Mouse (Mus musculus): ENCODE data around the gene Ms4a6d. TPM values are rescaled to one million over a fixed set of nuclear protein-coding genes. Genes with fewer than 3 reads are reported as not detected.
A peak's percentile ranks its signal among the peaks of the same experiment; 100 is the strongest.
"Not testable (repeated sequence)": the region's sequence is repeated elsewhere in the genome, so short reads cannot be mapped to it uniquely, and the experiment has no call there.

Ms4a6d gene
- total and polyA plus RNA-seq, 2 experiments = 0.82 to 4.5 TPM

- WGBS = 23% methylated on average over 5 of the region's 5 CpGs
- no peak overlapping the region for H3K4me3 ChIP-seq (ENCODE audit: insufficient read depth, low read depth, low read length)
These were observed 49.9 kb downstream of the Ms4a6d start for GRCm38 (mm10) chr19:11554726-11555125.

DNA sequence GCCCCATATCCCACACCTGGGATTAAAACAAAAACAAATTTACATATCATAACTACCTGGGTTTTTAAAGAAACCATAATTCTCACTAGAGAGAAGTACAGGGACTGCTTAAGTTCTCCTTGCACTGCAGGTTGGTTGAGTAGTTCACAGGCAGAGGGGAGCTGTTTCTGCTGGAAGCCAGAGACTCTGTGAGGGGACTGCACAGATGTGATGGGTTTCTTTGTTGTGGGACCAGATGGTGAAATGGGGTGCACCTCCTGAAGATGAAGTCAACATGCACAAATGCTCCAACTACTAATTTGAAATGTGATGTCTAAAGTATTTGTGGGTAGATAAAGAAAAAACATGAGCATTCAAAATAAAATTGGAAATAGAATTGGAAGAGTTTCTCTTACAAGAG is 56.7 kb downstream of the Ms4a6d start:
- TF ChIP-seq POLR2A (IDR thresholded peaks at IDR 0.05; ENCODE audit: extremely low read depth, insufficient read depth, low read length) (no peak), CTCF (IDR thresholded peaks at IDR 0.05; ENCODE audit: low read depth, low read length) (no peak)
- Histone ChIP-seq H3K4me3 (ENCODE audit: insufficient read depth, low read depth, low read length) (no peak overlapping the region), H3K9ac (ENCODE audit: low read depth, low read length) (no peak overlapping the region)

More at GRCm38 (mm10) chr19:11554726-11555125, 49.9 kb downstream of the Ms4a6d start:
- TF ChIP-seq CTCF (IDR thresholded peaks at IDR 0.05; ENCODE audit: low read depth, low read length) (no peak), POLR2A (IDR thresholded peaks at IDR 0.05; ENCODE audit: extremely low read depth, insufficient read depth, low read length) (no peak)
- peaks cover 3% of the 10 kb centered on the region; the same call in 1 of the 2 replicates for H3K4me1 ChIP-seq (ENCODE audit: control insufficient read depth, insufficient read depth, low read length)
- H3K27ac ChIP-seq (replicated peaks; ENCODE audit: insufficient read depth, low read depth, low read length) = no peak overlapping the region
- no peaks in the 10 kb centered on the region for H3K27me3 ChIP-seq (ENCODE audit: control insufficient read depth, insufficient read depth, low read length)
- peak; percentile 91 for DNase-seq (ENCODE audit: extremely low read depth, low read depth, low spot score)
- no peaks in the 10 kb centered on the region for H3K36me3 ChIP-seq (ENCODE audit: control insufficient read depth, insufficient read depth, low read length)
- H3K9ac ChIP-seq (ENCODE audit: low read depth, low read length) = no peak overlapping the region
- H3K79me2 ChIP-seq (ENCODE audit: control insufficient read depth, insufficient read depth, low read length) = no peaks in the 10 kb centered on the region

DNA sequence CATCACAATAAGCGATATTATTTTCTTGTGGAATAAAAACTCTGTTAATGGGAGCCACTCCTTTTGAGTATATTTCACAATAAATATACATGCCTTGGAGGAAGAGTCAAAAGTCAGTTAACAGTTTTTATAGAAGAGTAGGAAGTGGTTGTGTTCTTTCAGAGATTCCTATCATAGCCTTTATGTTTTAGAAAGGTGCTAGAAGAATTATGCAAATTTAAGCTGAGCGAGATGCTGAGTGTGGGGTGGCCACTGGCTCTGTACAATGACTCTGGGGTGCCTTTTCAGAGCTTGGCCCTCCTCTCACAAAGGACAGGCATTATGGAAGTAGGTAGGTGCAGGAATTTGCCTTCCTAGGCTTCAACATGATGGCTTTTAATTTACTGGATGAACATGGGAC is 60.3 kb downstream of the Ms4a6d start:
- not testable (repeated sequence) for H3K4me3 ChIP-seq (ENCODE audit: insufficient read depth, low read depth, low read length); H3K36me3 ChIP-seq (ENCODE audit: control insufficient read depth, insufficient read depth, low read length); H3K27me3 ChIP-seq (ENCODE audit: control insufficient read depth, insufficient read depth, low read length); H3K27ac ChIP-seq (replicated peaks; ENCODE audit: insufficient read depth, low read depth, low read length); H3K79me2 ChIP-seq (ENCODE audit: control insufficient read depth, insufficient read depth, low read length); DNase-seq (ENCODE audit: extremely low read depth, low read depth, low spot score); H3K9ac ChIP-seq (ENCODE audit: low read depth, low read length); H3K4me1 ChIP-seq (ENCODE audit: control insufficient read depth, insufficient read depth, low read length)
- WGBS = 81% methylated on average over 2 of the region's 2 CpGs

More for the DNA sequence above, 56.7 kb downstream of the Ms4a6d start:
- no peaks in the 10 kb centered on the region for H3K36me3 ChIP-seq (ENCODE audit: control insufficient read depth, insufficient read depth, low read length)
- H3K4me1 ChIP-seq (ENCODE audit: control insufficient read depth, insufficient read depth, low read length) = no peaks in the 10 kb centered on the region
- DNase-seq (ENCODE audit: extremely low read depth, low read depth, low spot score) = no peak
- no peaks in the 10 kb centered on the region for H3K79me2 ChIP-seq (ENCODE audit: control insufficient read depth, insufficient read depth, low read length)
- no peak overlapping the region for H3K27ac ChIP-seq (replicated peaks; ENCODE audit: insufficient read depth, low read depth, low read length)
- no peaks in the 10 kb centered on the region for H3K27me3 ChIP-seq (ENCODE audit: control insufficient read depth, insufficient read depth, low read length)

DNA sequence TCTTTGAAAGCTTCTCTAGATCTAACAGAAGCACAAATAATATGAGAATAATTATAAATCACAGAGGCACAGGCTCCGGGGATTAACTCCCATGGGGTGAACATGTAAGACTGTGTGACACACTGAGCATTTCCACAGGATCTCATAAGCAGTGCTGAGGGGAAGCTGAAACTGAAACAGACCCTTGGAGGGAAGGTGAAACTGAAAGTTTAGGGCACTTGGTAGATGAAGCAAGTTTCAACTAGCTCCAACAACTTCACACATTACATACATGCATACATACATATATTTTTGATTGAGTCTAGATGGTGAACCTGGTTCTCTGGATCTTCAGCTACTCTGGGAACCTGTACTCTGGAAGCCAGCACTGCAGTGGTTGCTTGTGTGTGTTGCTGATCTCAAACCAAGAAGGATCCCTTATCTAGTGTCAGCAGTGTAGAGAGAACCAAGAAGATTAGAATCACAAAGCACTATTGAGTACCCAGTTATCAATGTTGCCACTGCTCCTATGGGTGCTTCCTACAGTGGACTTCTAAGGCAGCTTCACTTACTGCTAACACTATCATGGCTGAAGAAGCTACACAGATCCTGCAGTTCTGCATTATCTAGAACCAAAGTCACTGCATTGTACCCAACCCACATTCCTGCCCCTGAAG is 64.4 kb downstream of the Ms4a6d start:
- H3K4me1 ChIP-seq (ENCODE audit: control insufficient read depth, insufficient read depth, low read length); H3K36me3 ChIP-seq (ENCODE audit: control insufficient read depth, insufficient read depth, low read length); H3K79me2 ChIP-seq (ENCODE audit: control insufficient read depth, insufficient read depth, low read length); H3K4me3 ChIP-seq (ENCODE audit: insufficient read depth, low read depth, low read length); H3K27me3 ChIP-seq (ENCODE audit: control insufficient read depth, insufficient read depth, low read length); H3K27ac ChIP-seq (replicated peaks; ENCODE audit: insufficient read depth, low read depth, low read length); H3K9ac ChIP-seq (ENCODE audit: low read depth, low read length): not testable (repeated sequence)
- DNase-seq (ENCODE audit: extremely low read depth, low read depth, low spot score) = peak; percentile 35
- WGBS = 88% methylated on average over 1 of the region's 1 CpGs

DNA sequence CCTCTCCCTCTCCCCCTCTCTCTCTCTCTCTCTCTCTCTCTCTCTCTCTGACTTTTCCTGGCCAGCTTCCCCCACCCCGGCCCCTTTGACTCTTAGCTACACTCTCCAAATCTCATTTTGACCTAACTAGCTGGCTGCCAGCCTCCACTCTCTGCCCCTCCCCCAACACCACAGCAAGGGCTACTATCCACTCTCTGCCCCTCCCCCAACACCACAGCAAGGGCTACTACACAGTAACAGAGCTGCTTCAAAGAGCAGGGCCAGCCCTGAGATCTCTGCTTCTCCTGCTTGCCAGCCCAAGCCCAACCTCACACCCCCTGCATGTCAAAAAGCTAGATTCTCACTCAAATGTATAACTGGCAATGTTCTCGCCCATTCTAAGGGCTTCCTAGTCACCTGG is 67.3 kb downstream of the Ms4a6d start:
- TF ChIP-seq CTCF (IDR thresholded peaks at IDR 0.05; ENCODE audit: low read depth, low read length) = no peak
- TF ChIP-seq POLR2A (IDR thresholded peaks at IDR 0.05; ENCODE audit: extremely low read depth, insufficient read depth, low read length) = no peak
- Histone ChIP-seq H3K27ac (replicated peaks; ENCODE audit: insufficient read depth, low read depth, low read length) (no peak overlapping the region), H3K4me3 (ENCODE audit: insufficient read depth, low read depth, low read length) (no peak overlapping the region), H3K27me3 (ENCODE audit: control insufficient read depth, insufficient read depth, low read length) (no peaks in the 10 kb centered on the region), H3K9ac (ENCODE audit: low read depth, low read length) (no peak overlapping the region), H3K4me1 (ENCODE audit: control insufficient read depth, insufficient read depth, low read length) (no peaks in the 10 kb centered on the region), H3K79me2 (ENCODE audit: control insufficient read depth, insufficient read depth, low read length) (no peaks in the 10 kb centered on the region), H3K36me3 (ENCODE audit: control insufficient read depth, insufficient read depth, low read length) (no peaks in the 10 kb centered on the region)
- no peak for DNase-seq (ENCODE audit: extremely low read depth, low read depth, low spot score)
- 51% methylated on average over 2 of the region's 2 CpGs for WGBS

Other genes with a start within 250 kb of the Ms4a6d start
- gene Ms4a4a, start 229.3 kb downstream of the Ms4a6d start, total RNA-seq (2014; rRNA removed) = 0.28 TPM in 1 of 2 replicates, not detected in the other
- not detected in 2 replicates for gene Ms4a4a, start 229.3 kb downstream of the Ms4a6d start, polyA plus RNA-seq (2012; rRNA removed)
- 0.74 and 1.3 TPM in 2 replicates for gene Ms4a4c, start 200.1 kb downstream of the Ms4a6d start, total RNA-seq (2014; rRNA removed)
- gene Ms4a4c, start 200.1 kb downstream of the Ms4a6d start, polyA plus RNA-seq (2012; rRNA removed) = 0.26 TPM in 1 of 2 replicates, not detected in the other
- gene Ms4a4b, start 161.3 kb downstream of the Ms4a6d start, total RNA-seq (2014; rRNA removed) = 0.65 and 1.1 TPM in 2 replicates
- 0.96 and 1.9 TPM in 2 replicates for gene Ms4a4b, start 161.3 kb downstream of the Ms4a6d start, polyA plus RNA-seq (2012; rRNA removed)
- gene Ms4a6c, start 135.5 kb downstream of the Ms4a6d start, total RNA-seq (2014; rRNA removed) = 5.6 and 6.6 TPM in 2 replicates
- gene Ms4a6c, start 135.5 kb downstream of the Ms4a6d start, polyA plus RNA-seq (2012; rRNA removed) = 1.0 and 1.8 TPM in 2 replicates
- 1.1 and 1.4 TPM in 2 replicates for gene Gm8369, start 118.9 kb downstream of the Ms4a6d start, total RNA-seq (2014; rRNA removed)
- gene Gm8369, start 118.9 kb downstream of the Ms4a6d start, polyA plus RNA-seq (2012; rRNA removed) = 0.22 and 0.48 TPM in 2 replicates
- 3.2 and 4.7 TPM in 2 replicates for gene Ms4a6b, start 88.3 kb downstream of the Ms4a6d start, total RNA-seq (2014; rRNA removed)
- gene Ms4a6b, start 88.3 kb downstream of the Ms4a6d start, polyA plus RNA-seq (2012; rRNA removed) = 0.61 and 0.98 TPM in 2 replicates
- gene Ms4a4d, start 68.0 kb downstream of the Ms4a6d start, total RNA-seq (2014; rRNA removed) = 3.5 and 3.8 TPM in 2 replicates
- 3.9 and 7.1 TPM in 2 replicates for gene Ms4a4d, start 68.0 kb downstream of the Ms4a6d start, polyA plus RNA-seq (2012; rRNA removed)
- gene Ms4a2, start 18.9 kb upstream of the Ms4a6d start, total RNA-seq (2014; rRNA removed) = not detected in 2 replicates
- gene Ms4a2, start 18.9 kb upstream of the Ms4a6d start, polyA plus RNA-seq (2012; rRNA removed) = not detected in 2 replicates
- gene Ms4a3, start 36.0 kb upstream of the Ms4a6d start, total RNA-seq (2014; rRNA removed) = not detected in 2 replicates
- not detected in 2 replicates for gene Ms4a3, start 36.0 kb upstream of the Ms4a6d start, polyA plus RNA-seq (2012; rRNA removed)
- gene Oosp2, start 55.7 kb upstream of the Ms4a6d start, total RNA-seq (2014; rRNA removed) = not detected in 2 replicates
- not detected in 2 replicates for gene Oosp2, start 55.7 kb upstream of the Ms4a6d start, polyA plus RNA-seq (2012; rRNA removed)
- gene Oosp1, start 86.3 kb upstream of the Ms4a6d start, total RNA-seq (2014; rRNA removed) = not detected in 2 replicates
- not detected in 2 replicates for gene Oosp1, start 86.3 kb upstream of the Ms4a6d start, polyA plus RNA-seq (2012; rRNA removed)
- gene Oosp3, start 92.2 kb upstream of the Ms4a6d start, total RNA-seq (2014; rRNA removed) = not detected in 2 replicates
- gene Oosp3, start 92.2 kb upstream of the Ms4a6d start, polyA plus RNA-seq (2012; rRNA removed) = not detected in 2 replicates
- not detected in 2 replicates for gene Gif, start 142.7 kb upstream of the Ms4a6d start, total RNA-seq (2014; rRNA removed)
- not detected in 2 replicates for gene Gif, start 142.7 kb upstream of the Ms4a6d start, polyA plus RNA-seq (2012; rRNA removed)
- gene Mrpl16, start 165.5 kb upstream of the Ms4a6d start, total RNA-seq (2014; rRNA removed) = 28.4 and 28.8 TPM in 2 replicates
- 20.6 and 24.5 TPM in 2 replicates for gene Mrpl16, start 165.5 kb upstream of the Ms4a6d start, polyA plus RNA-seq (2012; rRNA removed)
- 1.5 and 2.0 TPM in 2 replicates for gene Stx3, start 214.6 kb upstream of the Ms4a6d start, total RNA-seq (2014; rRNA removed)
- gene Stx3, start 214.6 kb upstream of the Ms4a6d start, polyA plus RNA-seq (2012; rRNA removed) = 0.24 and 0.46 TPM in 2 replicates
- gene Olfr1417, start 234.4 kb upstream of the Ms4a6d start, total RNA-seq (2014; rRNA removed) = not detected in 2 replicates
- gene Olfr1417, start 234.4 kb upstream of the Ms4a6d start, polyA plus RNA-seq (2012; rRNA removed) = not detected in 2 replicates